Mouse (Mus musculus): ENCODE results near the gene Wdhd1. TPM values are rescaled to one million over a fixed set of nuclear protein-coding genes. Genes with fewer than 3 reads are reported as not detected.

Wdhd1 gene
- polyA plus RNA-seq, 1 experiment from 2014 or later = 13.9 TPM

GRCm38 (mm10) chr14:47269706-47270105 is 7.0 kb downstream of the Wdhd1 start:
- no peaks in the 10 kb centered on the region for H3K9me3 ChIP-seq (ENCODE audit: control insufficient read depth, low read length)
- H3K4me2 ChIP-seq (ENCODE audit: low read depth, low read length) = no peak overlapping the region
- peaks cover 16% of the 10 kb centered on the region for H3K36me3 ChIP-seq (ENCODE audit: control insufficient read depth, insufficient read depth, low read length)
- no peak for ATAC-seq (ENCODE audit: low read depth)
- WGBS = 97% methylated on average over 2 of the region's 2 CpGs
- no peak overlapping the region for H3K9ac ChIP-seq (replicated peaks; ENCODE audit: low read depth, low read length)
- no peaks in the 10 kb centered on the region for H3K27me3 ChIP-seq (ENCODE audit: control insufficient read depth, insufficient read depth, low read length)
- H3K4me1 ChIP-seq (ENCODE audit: control insufficient read depth, insufficient read depth, low read length) = no peaks in the 10 kb centered on the region
- no peak overlapping the region for H3K27ac ChIP-seq (ENCODE audit: low read depth, low read length)
- H3K4me3 ChIP-seq (ENCODE audit: low read depth, low read length) = no peak overlapping the region

GRCm38 (mm10) chr14:47269056-47269455 is 7.6 kb downstream of the Wdhd1 start:
- no peaks in the 10 kb centered on the region for H3K27me3 ChIP-seq (ENCODE audit: control insufficient read depth, insufficient read depth, low read length)
- no peak overlapping the region for H3K9ac ChIP-seq (replicated peaks; ENCODE audit: low read depth, low read length)
- H3K4me1 ChIP-seq (ENCODE audit: control insufficient read depth, insufficient read depth, low read length) = no peaks in the 10 kb centered on the region
- H3K4me2 ChIP-seq (ENCODE audit: low read depth, low read length) = no peak overlapping the region
- H3K9me3 ChIP-seq (ENCODE audit: control insufficient read depth, low read length) = no peaks in the 10 kb centered on the region
- H3K4me3 ChIP-seq (ENCODE audit: low read depth, low read length) = no peak overlapping the region
- ATAC-seq (ENCODE audit: low read depth) = no peak
- 94% methylated on average over 4 of the region's 4 CpGs for WGBS
- H3K27ac ChIP-seq (ENCODE audit: low read depth, low read length) = no peak overlapping the region
- H3K36me3 ChIP-seq (ENCODE audit: control insufficient read depth, insufficient read depth, low read length) = peaks cover 16% of the 10 kb centered on the region

DNA sequence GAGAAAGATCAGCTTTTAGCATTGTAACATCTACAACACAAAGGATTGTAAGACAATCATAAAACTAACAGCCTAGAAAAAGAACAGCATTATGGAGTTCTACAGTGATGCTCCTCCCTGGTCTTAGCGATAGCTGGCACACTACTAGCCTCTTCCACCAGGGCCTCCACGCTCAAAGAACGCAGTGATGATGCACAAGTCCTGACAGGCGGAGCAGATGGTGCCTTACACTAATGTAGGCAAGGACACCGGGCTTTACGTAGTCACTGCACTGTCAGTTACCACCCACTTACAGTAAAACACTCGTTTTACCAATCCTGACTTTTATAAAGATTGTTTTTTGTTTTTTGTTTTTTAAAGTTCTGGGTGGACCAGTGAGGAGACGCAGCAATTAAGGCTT is 10.8 kb downstream of the Wdhd1 start:
- Histone ChIP-seq H3K4me1 (ENCODE audit: control insufficient read depth, insufficient read depth, low read length) (no peaks in the 10 kb centered on the region), H3K4me3 (ENCODE audit: low read depth, low read length) (no peak overlapping the region), H3K4me2 (ENCODE audit: low read depth, low read length) (no peak overlapping the region), H3K9me3 (ENCODE audit: control insufficient read depth, low read length) (no peaks in the 10 kb centered on the region), H3K27ac (ENCODE audit: low read depth, low read length) (no peak overlapping the region), H3K9ac (replicated peaks; ENCODE audit: low read depth, low read length) (no peak overlapping the region), H3K27me3 (ENCODE audit: control insufficient read depth, insufficient read depth, low read length) (no peaks in the 10 kb centered on the region), H3K36me3 (ENCODE audit: control insufficient read depth, insufficient read depth, low read length) (peaks cover 17% of the 10 kb centered on the region)
- ATAC-seq (ENCODE audit: low read depth) = no peak
- WGBS = 93% methylated on average over 8 of the region's 8 CpGs

- Histone ChIP-seq H3K9ac (replicated peaks; ENCODE audit: low read depth, low read length) (no peak overlapping the region), H3K4me2 (ENCODE audit: low read depth, low read length) (no peak overlapping the region), H3K4me1 (ENCODE audit: control insufficient read depth, insufficient read depth, low read length) (no peaks in the 10 kb centered on the region), H3K27ac (ENCODE audit: low read depth, low read length) (no peak overlapping the region), H3K36me3 (ENCODE audit: control insufficient read depth, insufficient read depth, low read length) (peaks cover 16% of the 10 kb centered on the region), H3K27me3 (ENCODE audit: control insufficient read depth, insufficient read depth, low read length) (no peaks in the 10 kb centered on the region), H3K9me3 (ENCODE audit: control insufficient read depth, low read length) (no peaks in the 10 kb centered on the region), H3K4me3 (ENCODE audit: low read depth, low read length) (no peak overlapping the region)
- WGBS = 96% methylated on average over 3 of the region's 3 CpGs
- ATAC-seq (ENCODE audit: low read depth) = no peak
Measured at GRCm38 (mm10) chr14:47264866-47265265, 11.8 kb downstream of the Wdhd1 start.

DNA sequence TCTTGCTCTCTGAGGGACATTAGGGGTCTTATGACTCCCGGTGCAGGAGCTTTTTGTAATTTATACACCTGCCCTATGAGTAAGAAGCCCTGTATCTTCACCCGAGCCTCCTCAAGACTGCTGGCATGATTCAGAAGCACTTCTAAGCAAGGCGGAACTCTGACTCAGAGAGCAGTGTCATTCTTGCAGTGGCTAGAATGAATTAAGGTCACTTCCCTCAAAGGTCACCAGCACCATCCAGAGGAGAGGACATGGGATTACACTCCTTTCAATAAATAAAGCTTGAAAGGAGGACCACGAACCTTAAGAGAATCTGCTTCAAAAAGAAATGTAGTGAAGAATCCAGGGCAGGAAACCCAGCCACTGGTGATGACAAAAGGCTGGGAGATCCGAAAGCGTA is 26.8 kb downstream of the Wdhd1 start:
- no peaks in the 10 kb centered on the region for H3K9me3 ChIP-seq (ENCODE audit: control insufficient read depth, low read length)
- 89% methylated on average over 6 of the region's 6 CpGs for WGBS
- H3K4me1 ChIP-seq (ENCODE audit: control insufficient read depth, insufficient read depth, low read length) = no peaks in the 10 kb centered on the region
- H3K9ac ChIP-seq (replicated peaks; ENCODE audit: low read depth, low read length) = no peak overlapping the region
- H3K27me3 ChIP-seq (ENCODE audit: control insufficient read depth, insufficient read depth, low read length) = no peaks in the 10 kb centered on the region
- H3K4me2 ChIP-seq (ENCODE audit: low read depth, low read length) = no peak overlapping the region
- H3K27ac ChIP-seq (ENCODE audit: low read depth, low read length) = no peak overlapping the region
- H3K4me3 ChIP-seq (ENCODE audit: low read depth, low read length) = no peak overlapping the region
- ATAC-seq (ENCODE audit: low read depth) = no peak
- H3K36me3 ChIP-seq (ENCODE audit: control insufficient read depth, insufficient read depth, low read length) = peaks cover 9% of the 10 kb centered on the region

DNA sequence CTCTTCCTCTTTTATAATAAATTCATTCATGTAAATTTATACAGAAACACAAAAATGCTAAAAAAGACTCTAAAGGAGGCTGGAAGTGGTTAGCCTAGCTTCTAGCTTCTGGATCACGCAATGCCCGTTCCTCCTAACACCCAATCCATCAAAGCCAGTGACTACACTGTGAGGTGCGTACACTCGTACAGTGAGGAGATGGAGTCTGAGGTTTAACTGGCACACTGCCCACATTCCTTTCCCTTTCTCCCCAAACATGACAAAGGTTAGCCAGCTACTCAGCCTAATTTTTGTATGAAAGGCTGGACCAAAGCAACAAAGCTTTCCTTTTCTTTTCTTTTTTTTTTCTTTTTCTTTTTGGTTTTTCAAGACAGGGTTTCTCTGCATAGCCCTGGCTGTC is 33.9 kb downstream of the Wdhd1 start:
- H3K9me3 ChIP-seq (ENCODE audit: control insufficient read depth, low read length) = no peaks in the 10 kb centered on the region
- H3K9ac ChIP-seq (replicated peaks; ENCODE audit: low read depth, low read length) = no peak overlapping the region
- no peak overlapping the region for H3K4me2 ChIP-seq (ENCODE audit: low read depth, low read length)
- peaks cover 25% of the 10 kb centered on the region for H3K36me3 ChIP-seq (ENCODE audit: control insufficient read depth, insufficient read depth, low read length)
- H3K4me1 ChIP-seq (ENCODE audit: control insufficient read depth, insufficient read depth, low read length) = no peaks in the 10 kb centered on the region
- no peak for ATAC-seq (ENCODE audit: low read depth)
- 63% methylated on average over 4 of the region's 4 CpGs for WGBS
- H3K4me3 ChIP-seq (ENCODE audit: low read depth, low read length) = no peak overlapping the region
- H3K27ac ChIP-seq (ENCODE audit: low read depth, low read length) = no peak overlapping the region
- no peaks in the 10 kb centered on the region for H3K27me3 ChIP-seq (ENCODE audit: control insufficient read depth, insufficient read depth, low read length)

- Histone ChIP-seq H3K9ac (replicated peaks; ENCODE audit: low read depth, low read length) (no peak overlapping the region), H3K27ac (ENCODE audit: low read depth, low read length) (no peak overlapping the region), H3K4me1 (ENCODE audit: control insufficient read depth, insufficient read depth, low read length) (no peaks in the 10 kb centered on the region), H3K9me3 (ENCODE audit: control insufficient read depth, low read length) (no peaks in the 10 kb centered on the region), H3K4me3 (ENCODE audit: low read depth, low read length) (no peak overlapping the region), H3K27me3 (ENCODE audit: control insufficient read depth, insufficient read depth, low read length) (no peaks in the 10 kb centered on the region), H3K36me3 (ENCODE audit: control insufficient read depth, insufficient read depth, low read length) (peaks cover 19% of the 10 kb centered on the region), H3K4me2 (ENCODE audit: low read depth, low read length) (no peak overlapping the region)
- WGBS = 95% methylated on average over 6 of the region's 6 CpGs
- no peak for ATAC-seq (ENCODE audit: low read depth)
Measured at GRCm38 (mm10) chr14:47241046-47241445, 35.6 kb downstream of the Wdhd1 start.

- Histone ChIP-seq H3K4me3 (ENCODE audit: low read depth, low read length) (no peak overlapping the region), H3K9ac (replicated peaks; ENCODE audit: low read depth, low read length) (no peak overlapping the region), H3K36me3 (ENCODE audit: control insufficient read depth, insufficient read depth, low read length) (peaks cover 19% of the 10 kb centered on the region), H3K4me2 (ENCODE audit: low read depth, low read length) (no peak overlapping the region), H3K27ac (ENCODE audit: low read depth, low read length) (no peak overlapping the region), H3K4me1 (ENCODE audit: control insufficient read depth, insufficient read depth, low read length) (no peaks in the 10 kb centered on the region), H3K9me3 (ENCODE audit: control insufficient read depth, low read length) (no peaks in the 10 kb centered on the region), H3K27me3 (ENCODE audit: control insufficient read depth, insufficient read depth, low read length) (no peaks in the 10 kb centered on the region)
- ATAC-seq (ENCODE audit: low read depth) = no peak
- 97% methylated on average over 1 of the region's 1 CpGs for WGBS
Measured at GRCm38 (mm10) chr14:47240600-47240999, 36.1 kb downstream of the Wdhd1 start.

- H3K27me3 ChIP-seq (ENCODE audit: control insufficient read depth, insufficient read depth, low read length) = no peaks in the 10 kb centered on the region
- no peaks in the 10 kb centered on the region for H3K4me1 ChIP-seq (ENCODE audit: control insufficient read depth, insufficient read depth, low read length)
- H3K36me3 ChIP-seq (ENCODE audit: control insufficient read depth, insufficient read depth, low read length) = peaks cover 8% of the 10 kb centered on the region; the same call in 1 of the 2 replicates
- H3K4me3 ChIP-seq (ENCODE audit: low read depth, low read length) = no peak overlapping the region
- H3K9ac ChIP-seq (replicated peaks; ENCODE audit: low read depth, low read length) = no peak overlapping the region
- WGBS = 84% methylated on average over 4 of the region's 4 CpGs
- no peak overlapping the region for H3K27ac ChIP-seq (ENCODE audit: low read depth, low read length)
- ATAC-seq (ENCODE audit: low read depth) = no peak
- no peaks in the 10 kb centered on the region for H3K9me3 ChIP-seq (ENCODE audit: control insufficient read depth, low read length)
- no peak overlapping the region for H3K4me2 ChIP-seq (ENCODE audit: low read depth, low read length)
Measured at GRCm38 (mm10) chr14:47237286-47237685, 39.4 kb downstream of the Wdhd1 start.

DNA sequence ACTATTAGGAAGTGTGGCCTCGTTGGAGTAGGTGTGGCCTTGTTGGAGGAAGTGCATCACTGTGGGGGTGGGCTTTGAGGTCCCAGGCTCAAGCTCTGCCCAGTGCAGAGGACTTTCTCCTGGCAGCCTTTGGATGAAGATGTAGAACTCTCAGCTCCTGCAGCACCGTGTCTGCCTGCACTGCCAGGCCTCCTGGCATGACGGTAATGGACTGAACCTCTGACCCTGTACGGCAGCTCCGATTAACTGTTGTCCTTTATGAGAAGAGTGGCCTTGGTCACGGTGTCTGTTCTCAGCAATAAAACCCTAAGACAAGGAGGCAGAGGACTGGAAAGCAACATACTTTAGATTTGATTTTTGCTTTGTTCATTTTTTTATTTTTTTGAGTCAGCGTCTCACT is 40.2 kb downstream of the Wdhd1 start:
- Histone ChIP-seq H3K27me3 (ENCODE audit: control insufficient read depth, insufficient read depth, low read length) (no peaks in the 10 kb centered on the region), H3K4me1 (ENCODE audit: control insufficient read depth, insufficient read depth, low read length) (no peaks in the 10 kb centered on the region), H3K9me3 (ENCODE audit: control insufficient read depth, low read length) (no peaks in the 10 kb centered on the region), H3K27ac (ENCODE audit: low read depth, low read length) (no peak overlapping the region), H3K4me2 (ENCODE audit: low read depth, low read length) (no peak overlapping the region), H3K36me3 (ENCODE audit: control insufficient read depth, insufficient read depth, low read length) (peaks cover 8% of the 10 kb centered on the region; the same call in 1 of the 2 replicates), H3K4me3 (ENCODE audit: low read depth, low read length) (no peak overlapping the region), H3K9ac (replicated peaks; ENCODE audit: low read depth, low read length) (no peak overlapping the region)
- WGBS = 90% methylated on average over 7 of the region's 7 CpGs
- no peak for ATAC-seq (ENCODE audit: low read depth)
